Mouse (Mus musculus): Measurements from ENCODE around the gene Serpina3m.
"Not testable (repeated sequence)": the region's sequence is repeated elsewhere in the genome, so short reads cannot be mapped to it uniquely, and the experiment has no call there.

Gene Serpina3m

GRCm38 (mm10) chr12:104338226-104338625, at the start of gene Serpina3m, which contains the start of gene Serpina3k:
TSS of gene Serpina3m (plus strand) at chr12:104338486.
TSS of gene Serpina3k (plus strand) at chr12:104338486.
- in situ Hi-C loops (cut with MseI, MboI), result not testable (repeated sequence)

- in situ Hi-C loops (cut with MseI, MboI), result no loop called here
These were observed 48.4 kb upstream of the Serpina3m start for GRCm38 (mm10) chr12:104289872-104290271.

DNA sequence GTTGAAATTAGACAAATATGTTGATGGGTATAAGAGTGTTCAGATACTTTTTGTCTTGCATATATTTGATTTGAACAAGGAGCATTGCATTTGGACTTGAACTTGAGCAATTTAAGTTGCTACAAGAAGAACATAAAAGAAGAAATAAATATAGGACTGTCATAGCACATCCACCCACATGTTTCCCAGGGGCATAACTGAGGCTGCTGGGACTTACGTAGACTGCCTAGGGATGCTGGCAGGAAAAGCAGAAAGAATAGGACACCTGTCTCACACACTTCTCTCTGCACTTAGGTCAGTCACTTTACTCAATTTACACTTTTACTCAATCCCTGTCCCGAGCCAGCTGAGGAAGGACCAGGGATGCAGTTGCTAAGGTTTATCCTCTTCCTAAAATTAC, 44.3 kb upstream of the Serpina3m start:
- in situ Hi-C loops (cut with MseI, MboI), result no loop called here

- in situ Hi-C loops (cut with MseI, MboI), result no loop called here
These were observed 40.2 kb upstream of the Serpina3m start for GRCm38 (mm10) chr12:104298049-104298448.

GRCm38 (mm10) chr12:104305991-104306390, 32.3 kb upstream of the Serpina3m start:
- in situ Hi-C loops (cut with MseI, MboI), result no loop called here

DNA sequence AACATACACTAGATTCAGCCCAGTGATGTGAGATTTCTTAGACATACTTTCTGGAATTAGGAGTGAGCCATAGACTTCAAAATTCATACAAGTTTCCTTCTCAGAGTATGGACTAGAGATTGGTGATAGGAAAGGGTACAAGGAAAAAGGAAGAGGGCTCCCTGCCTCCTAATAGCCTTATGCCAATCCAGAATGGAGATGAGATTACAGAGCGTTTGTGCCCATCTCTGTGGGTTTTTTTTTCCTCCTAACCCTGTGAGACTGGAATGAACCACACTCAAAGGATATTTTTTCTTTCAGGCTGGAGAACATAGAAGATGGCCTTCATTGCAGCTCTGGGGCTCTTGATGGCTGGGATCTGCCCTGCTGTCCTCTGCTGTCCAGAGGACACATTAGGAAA, 24.0 kb upstream of the Serpina3m start, which contains the start of gene Serpina3j:
Serpina3j (plus strand) TSS at position 301 of the 400 bp plus-strand sequence.
- in situ Hi-C loops (cut with MseI, MboI), result no loop called here

DNA sequence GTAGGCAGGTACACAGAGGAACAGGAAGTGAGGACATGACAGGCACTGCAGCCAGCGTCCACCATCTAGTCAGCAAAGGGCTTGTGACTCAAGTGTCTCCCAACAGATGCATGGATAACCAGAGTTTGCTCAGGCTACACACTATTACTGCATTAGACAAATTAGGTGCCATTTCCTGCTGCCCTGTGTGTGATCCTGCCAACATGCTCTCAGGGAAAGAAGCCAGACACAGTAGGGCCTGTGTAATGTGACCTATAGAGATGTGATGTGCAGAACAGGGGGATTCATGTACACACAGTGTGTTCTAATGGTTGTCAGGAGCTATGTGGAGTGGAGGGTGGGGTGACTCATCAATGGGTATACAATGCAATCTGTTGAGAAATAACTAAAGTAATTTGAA, 15.8 kb upstream of the Serpina3m start:
- in situ Hi-C loops (cut with MseI, MboI), result no loop called here

DNA sequence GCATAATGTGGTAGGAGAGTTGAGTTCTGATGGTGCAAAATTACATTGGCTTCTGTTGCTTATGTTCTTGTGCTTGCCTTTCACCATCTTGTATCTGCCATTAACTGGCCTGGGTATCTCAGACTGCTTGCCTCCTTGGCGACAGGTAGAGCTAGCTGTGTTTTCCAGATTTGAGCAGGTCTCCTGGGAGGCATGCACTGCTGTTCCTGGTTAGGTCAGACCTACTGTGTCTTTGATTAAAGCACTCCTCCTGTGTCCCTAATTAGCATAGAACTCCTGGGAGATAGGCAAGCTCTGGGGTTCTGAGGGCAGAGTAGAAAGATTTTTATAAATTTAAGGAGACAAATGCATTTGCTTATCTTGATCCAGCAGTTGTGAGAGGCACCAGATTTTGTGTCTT, 6.6 kb upstream of the Serpina3m start:
- in situ Hi-C loops (cut with MseI, MboI), result no loop called here

- in situ Hi-C loops (cut with MseI, MboI), result not testable (repeated sequence)
These were observed 1.4 kb upstream of the Serpina3m start for GRCm38 (mm10) chr12:104336873-104337272.

DNA sequence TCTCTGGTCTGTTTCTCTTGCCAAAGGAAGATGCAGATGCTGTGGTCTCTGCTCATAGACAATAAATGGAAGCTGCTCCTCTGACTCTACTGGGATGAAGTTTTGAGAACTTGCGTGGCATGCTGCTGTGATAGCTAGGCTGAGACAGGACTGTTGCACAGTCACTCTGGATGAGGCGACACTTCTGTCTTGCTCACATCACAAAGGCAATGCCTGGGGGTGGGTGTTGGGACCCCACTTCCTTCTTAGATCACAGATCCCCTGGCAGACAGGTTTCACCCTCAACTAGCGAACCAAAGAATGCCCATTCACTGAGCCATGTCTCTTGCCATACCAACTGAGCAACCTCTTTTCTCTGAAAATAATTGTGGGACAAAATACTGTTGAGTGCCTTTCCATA, 419 bp downstream of the Serpina3m start:
- in situ Hi-C loops (cut with MseI, MboI), result no loop called here

DNA sequence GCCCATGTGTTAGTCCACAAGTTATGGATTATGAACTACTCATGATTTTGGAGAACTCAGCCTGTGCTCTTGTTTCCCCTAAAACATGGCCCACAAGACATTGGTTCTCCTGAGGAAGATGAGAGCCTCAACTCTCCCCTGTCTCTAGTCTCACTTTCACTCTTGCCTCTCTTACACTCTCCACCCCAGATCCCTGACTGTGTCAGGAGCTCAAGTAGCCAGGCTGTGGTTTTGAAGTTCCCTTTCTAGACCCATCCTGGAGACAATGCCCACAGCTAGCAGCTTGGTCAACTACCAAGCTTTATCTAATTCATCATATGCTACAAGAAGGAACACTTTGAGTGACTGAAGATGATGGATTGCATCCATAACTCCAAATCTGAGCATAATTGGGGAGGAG, 4.2 kb downstream of the Serpina3m start:
- in situ Hi-C loops (cut with MseI, MboI), result not testable (repeated sequence)

DNA sequence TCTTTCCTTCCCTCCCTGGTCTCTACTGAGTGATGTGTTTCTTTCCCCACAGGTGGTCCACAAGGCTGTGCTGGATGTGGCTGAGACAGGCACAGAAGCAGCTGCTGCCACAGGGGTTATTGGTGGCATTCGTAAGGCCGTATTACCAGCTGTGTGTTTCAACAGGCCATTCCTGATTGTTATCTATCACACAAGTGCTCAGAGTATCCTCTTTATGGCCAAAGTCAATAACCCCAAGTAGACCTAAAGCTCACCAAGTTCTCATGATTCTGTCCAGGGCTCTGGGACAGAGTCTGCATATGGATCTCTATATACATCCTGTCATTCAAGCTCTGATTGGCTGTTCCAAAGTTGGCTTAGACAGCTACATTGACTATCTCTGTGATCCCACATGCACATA, 6.9 kb downstream of the Serpina3m start:
- in situ Hi-C loops (cut with MseI, MboI), result no loop called here

DNA sequence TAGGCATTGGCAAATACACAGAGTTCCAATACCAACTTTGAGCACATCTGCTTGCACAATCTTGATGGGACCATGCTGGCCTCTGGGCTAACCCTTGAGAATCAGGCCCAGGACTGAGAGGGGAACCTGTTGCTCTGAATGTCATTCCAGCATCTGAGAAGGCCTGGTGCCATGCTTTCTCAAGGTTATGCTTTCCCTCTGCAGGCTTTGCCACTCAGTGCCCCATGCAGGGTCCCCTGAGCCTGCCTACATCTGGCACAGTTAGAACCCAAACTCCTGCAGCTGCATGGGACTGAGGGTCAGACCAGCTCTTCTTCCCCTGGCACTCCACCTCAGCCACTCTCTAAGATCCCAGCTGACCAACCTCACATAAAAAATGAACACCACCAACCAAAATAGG, 7.4 kb downstream of the Serpina3m start:
- in situ Hi-C loops (cut with MseI, MboI), result no loop called here

- in situ Hi-C loops (cut with MseI, MboI), result no loop called here
These were observed 8.8 kb downstream of the Serpina3m start for GRCm38 (mm10) chr12:104347091-104347490.

DNA sequence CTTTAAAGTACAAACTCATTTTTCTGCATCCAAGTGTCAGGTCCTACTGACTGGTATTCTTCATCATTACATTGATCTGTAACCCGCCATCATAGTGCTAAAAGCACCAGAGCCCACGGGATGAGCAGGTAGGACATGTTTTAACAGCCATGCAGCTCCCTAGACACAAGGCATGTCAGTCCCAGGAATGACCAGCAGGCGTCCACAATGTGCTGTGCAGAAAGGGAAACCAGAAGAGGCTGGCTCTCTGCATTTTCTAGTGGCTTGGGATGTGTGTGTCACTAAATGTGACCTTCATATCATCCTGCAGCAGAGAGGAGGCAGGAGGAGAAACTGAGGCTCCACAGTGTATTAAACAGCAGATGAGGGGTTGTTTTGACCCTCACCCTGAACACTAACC, 13.5 kb downstream of the Serpina3m start:
- in situ Hi-C loops (cut with MseI, MboI), result not testable (repeated sequence)

DNA sequence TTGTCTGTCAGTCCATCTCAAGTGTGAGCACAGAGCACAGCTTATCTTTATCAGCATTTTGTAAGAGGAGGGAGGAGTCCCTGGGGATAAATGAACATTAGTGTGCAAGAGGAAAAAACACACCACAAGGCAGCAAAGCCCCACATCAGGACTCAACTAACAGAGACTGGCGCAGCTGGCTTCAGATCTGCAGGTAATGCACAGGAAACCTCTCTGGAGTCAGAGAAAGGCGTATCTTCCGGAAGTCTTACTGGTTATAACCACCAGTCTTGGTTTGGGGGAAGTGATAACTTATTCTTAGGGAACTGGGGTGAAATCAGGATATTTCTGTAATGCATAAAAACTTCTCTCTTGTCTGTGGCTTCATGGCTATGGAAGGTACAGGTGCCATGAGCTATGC, 17.7 kb downstream of the Serpina3m start:
- in situ Hi-C loops (cut with MseI, MboI), result no loop called here

- in situ Hi-C loops (cut with MseI, MboI), result no loop called here
These were observed 31.7 kb downstream of the Serpina3m start for GRCm38 (mm10) chr12:104369986-104370385.

- in situ Hi-C loops (cut with MseI, MboI), result not testable (repeated sequence)
These were observed 38.9 kb downstream of the Serpina3m start for GRCm38 (mm10) chr12:104377179-104377578.

GRCm38 (mm10) chr12:104378351-104378750, 40.1 kb downstream of the Serpina3m start:
- in situ Hi-C loops (cut with MseI, MboI), result not testable (repeated sequence)

- in situ Hi-C loops (cut with MseI, MboI), result not testable (repeated sequence)
These were observed 40.5 kb downstream of the Serpina3m start for GRCm38 (mm10) chr12:104378815-104379214.

DNA sequence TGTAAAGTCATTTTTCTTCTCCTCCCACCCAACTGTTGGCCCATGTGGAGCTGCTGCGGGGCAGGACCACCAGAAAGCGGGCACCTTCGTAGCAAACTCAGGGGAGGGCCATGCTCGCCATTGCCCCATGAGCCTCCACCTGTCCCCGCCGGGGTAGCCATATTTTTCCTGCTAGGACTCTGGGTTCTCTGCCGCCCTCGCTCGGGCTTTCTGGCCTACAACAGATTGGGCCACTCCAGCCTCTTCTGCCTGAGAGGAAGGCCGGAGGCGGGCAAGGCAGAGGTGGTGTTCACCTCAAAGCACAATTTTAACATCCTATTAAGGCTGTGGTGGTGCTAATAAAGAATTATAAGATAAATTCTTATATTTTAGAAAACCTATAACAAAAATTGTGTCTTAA, 41.6 kb downstream of the Serpina3m start:
- in situ Hi-C loops (cut with MseI, MboI), result no loop called here

- in situ Hi-C loops (cut with MseI, MboI), result not testable (repeated sequence)
These were observed 42.9 kb downstream of the Serpina3m start for GRCm38 (mm10) chr12:104381071-104381604.

DNA sequence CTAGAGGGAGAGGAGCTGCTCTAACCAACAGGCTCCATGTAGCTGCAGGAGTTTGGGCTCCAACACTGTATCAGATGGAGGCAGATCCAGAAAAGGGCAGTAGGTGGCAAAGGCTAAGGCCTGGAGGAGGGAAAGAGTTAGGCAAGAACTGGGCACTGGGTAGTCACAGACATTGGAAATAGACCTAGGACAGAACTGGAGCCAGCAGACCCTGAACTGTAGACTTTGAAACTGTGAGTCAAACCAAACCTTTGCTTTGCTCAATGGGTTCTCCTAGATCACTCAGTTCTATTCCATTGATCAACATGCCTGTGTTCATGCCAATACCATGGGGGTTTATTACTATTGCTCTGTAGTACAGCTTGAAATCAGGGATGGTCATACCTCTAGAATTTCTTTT, 47.7 kb downstream of the Serpina3m start:
- in situ Hi-C loops (cut with MseI, MboI), result not testable (repeated sequence)

- in situ Hi-C loops (cut with MseI, MboI), result not testable (repeated sequence)
These were observed 48.6 kb downstream of the Serpina3m start for GRCm38 (mm10) chr12:104386878-104387277.

Measured in mouse trophoblast stem cell (cell line).